25 mouse cellular contexts compared by ENCODE assay signal in genomic region chr10:94313146-94313545, GRCm38 (mm10). TPM values are rescaled to one million over a fixed set of nuclear protein-coding genes. Genes with fewer than 3 reads are reported as not detected.
A peak's percentile ranks its signal among the peaks of the same experiment; 100 is the strongest.
DNase-seq lines count a peak whose midpoint lies in the region; ATAC-seq and TF ChIP-seq lines count a peak whose summit lies in the region.
"Had no signal": no experiment of that assay in that cellular context is flagged by ENCODE, and none has a peak within 500 bp of the region (broad histone marks: within the 10 kb centered on the region; RNA-seq: fewer than 3 reads in every experiment).

No protein-coding gene starts in this region.

- DNase-seq in hindbrain, embryonic 10.5 days (ENCODE audit: low spot score), result no peak
- DNase-seq in kidney, adult 8-10 months, result peak; percentile 43 to 64
- peak; percentile 47 to 56 for DNase-seq in kidney, postnatal 36 days
- DNase-seq in gastrocnemius, adult 2 months, result no peak
- DNase-seq: cerebellum, adult 18-20 months; cerebellum, postnatal 25 days; liver, embryonic 13.5 days; lung, postnatal 36 days; thymus, adult 18-20 months had no signal

- intact Hi-C loops in gastrocnemius, adult 2 months (cut with DNase I), result no loop called here

- peaks cover 15% of the 10 kb centered on the region for H3K4me1 ChIP-seq in hindbrain, embryonic 15.5 days (replicated peaks)
- H3K4me1 ChIP-seq in hindbrain, embryonic 10.5 days (replicated peaks), result peaks cover 29% of the 10 kb centered on the region
- peaks cover 13% of the 10 kb centered on the region for H3K4me1 ChIP-seq in midbrain, embryonic 16.5 days (ENCODE audit: control insufficient read depth, insufficient read depth, low read length)
- H3K4me1 ChIP-seq in midbrain, embryonic 15.5 days, result peaks cover 12% of the 10 kb centered on the region

- WGBS in hindbrain, embryonic 15.5 days, result 87% methylated on average over 4 of the region's 4 CpGs
- WGBS in hindbrain, embryonic 10.5 days, result 85% methylated on average over 4 of the region's 4 CpGs
- 94% methylated on average over 4 of the region's 4 CpGs for WGBS in midbrain, embryonic 16.5 days
- 88% methylated on average over 4 of the region's 4 CpGs for WGBS in midbrain, embryonic 15.5 days

- no peak overlapping the region for H3K27ac ChIP-seq in hindbrain, embryonic 15.5 days (replicated peaks)
- no peak overlapping the region for H3K27ac ChIP-seq in hindbrain, embryonic 10.5 days
- H3K27ac ChIP-seq in midbrain, embryonic 16.5 days (ENCODE audit: low read length), result no peak overlapping the region
- no peak overlapping the region for H3K27ac ChIP-seq in midbrain, embryonic 15.5 days
- no peak overlapping the region for H3K27ac ChIP-seq in gastrocnemius, adult 2 months
- H3K27ac ChIP-seq: limb, embryonic 13.5 days; liver, embryonic 13.5 days had no signal

- no peak for ATAC-seq in hindbrain, embryonic 15.5 days (ENCODE audit: low FRiP score, low read depth)
- ATAC-seq in midbrain, embryonic 16.5 days, result no peak
- no peak for ATAC-seq in midbrain, embryonic 15.5 days (replicated peaks)
- ATAC-seq: inflammation-experienced regulatory T-cells, adult 6 months had no signal

- peak overlapping the region; percentile 96 for H3K4me2 ChIP-seq in hindbrain, embryonic 15.5 days
- peak overlapping the region; percentile 23; the same call in 1 of the 2 replicates for H3K4me2 ChIP-seq in midbrain, embryonic 16.5 days (ENCODE audit: low read length)
- no peak overlapping the region; the same call in 1 of the 2 replicates for H3K4me2 ChIP-seq in midbrain, embryonic 15.5 days

- H3K4me3 ChIP-seq in hindbrain, embryonic 15.5 days, result no peak overlapping the region
- H3K4me3 ChIP-seq in hindbrain, embryonic 10.5 days, result no peak overlapping the region
- no peak overlapping the region for H3K4me3 ChIP-seq in midbrain, embryonic 16.5 days (ENCODE audit: low read depth, low read length)
- H3K4me3 ChIP-seq in midbrain, embryonic 15.5 days, result no peak overlapping the region
- no peak overlapping the region for H3K4me3 ChIP-seq in gastrocnemius, adult 2 months

- no peaks in the 10 kb centered on the region for H3K36me3 ChIP-seq in hindbrain, embryonic 15.5 days
- no peaks in the 10 kb centered on the region for H3K36me3 ChIP-seq in hindbrain, embryonic 10.5 days
- H3K36me3 ChIP-seq in midbrain, embryonic 16.5 days (ENCODE audit: control insufficient read depth, insufficient read depth, low read length), result no peaks in the 10 kb centered on the region
- H3K36me3 ChIP-seq in midbrain, embryonic 15.5 days (replicated peaks), result no peaks in the 10 kb centered on the region
- H3K36me3 ChIP-seq: limb, embryonic 13.5 days; liver, embryonic 13.5 days had no signal

- no peak overlapping the region for H3K9ac ChIP-seq in hindbrain, embryonic 15.5 days
- H3K9ac ChIP-seq in midbrain, embryonic 16.5 days (ENCODE audit: low read depth, low read length), result no peak overlapping the region
- no peak overlapping the region for H3K9ac ChIP-seq in midbrain, embryonic 15.5 days
- H3K9ac ChIP-seq: liver, embryonic 13.5 days; lung, embryonic 14.5 days had no signal

- no peak for TF ChIP-seq CTCF in gastrocnemius, adult 2 months (IDR thresholded peaks at IDR 0.05)

- no peaks in the 10 kb centered on the region for H3K27me3 ChIP-seq in hindbrain, embryonic 15.5 days
- peaks cover 35% of the 10 kb centered on the region for H3K27me3 ChIP-seq in hindbrain, embryonic 10.5 days (ENCODE audit: insufficient read depth, poor library complexity, severe bottlenecking)
- H3K27me3 ChIP-seq in midbrain, embryonic 16.5 days (ENCODE audit: control insufficient read depth, insufficient read depth, low read depth, low read length), result no peaks in the 10 kb centered on the region
- H3K27me3 ChIP-seq in midbrain, embryonic 15.5 days (replicated peaks), result no peaks in the 10 kb centered on the region

- no peaks in the 10 kb centered on the region for H3K9me3 ChIP-seq in hindbrain, embryonic 15.5 days
- H3K9me3 ChIP-seq in hindbrain, embryonic 10.5 days, result peaks cover 7% of the 10 kb centered on the region
- H3K9me3 ChIP-seq in midbrain, embryonic 16.5 days (replicated peaks; ENCODE audit: control insufficient read depth, low read length, poor library complexity, severe bottlenecking), result peaks cover 4% of the 10 kb centered on the region; the same call in 1 of the 2 replicates
- H3K9me3 ChIP-seq in midbrain, embryonic 15.5 days, result no peaks in the 10 kb centered on the region
- H3K9me3 ChIP-seq: limb, embryonic 13.5 days; liver, embryonic 13.5 days had no signal

RNA-seq across cellular contexts. Expression of gene Tmcc3, which starts 1.4 kb away (rescaled TPM):
- polyA plus RNA-seq in hindbrain, embryonic 15.5 days (2015; fragmentation: Nextera tagmentation; extraction: Ambion mirVana), result 13.6 and 16.9 TPM in 2 replicates
- 3.2 and 3.4 TPM in 2 replicates for polyA plus RNA-seq in hindbrain, embryonic 10.5 days (2016; fragmentation: Nextera tagmentation; extraction: Ambion mirVana)
- polyA plus RNA-seq in midbrain, embryonic 16.5 days (2015; fragmentation: Nextera tagmentation; extraction: Ambion mirVana), result 16.4 and 16.8 TPM in 2 replicates
- polyA plus RNA-seq in midbrain, embryonic 15.5 days (2015; fragmentation: Nextera tagmentation; extraction: Ambion mirVana), result 12.0 and 13.7 TPM in 2 replicates
- 10 to 100 TPM; 16.3 to 21.6 TPM for total RNA-seq in gastrocnemius, adult 2 months (2021)

RNA-seq across cellular contexts. Expression of gene Gm4792, which starts 14.6 kb away (rescaled TPM):
- 0.74 and 0.93 TPM in 2 replicates for polyA plus RNA-seq in hindbrain, embryonic 15.5 days (2015; fragmentation: Nextera tagmentation; extraction: Ambion mirVana)
- 0.42 TPM in 1 of 2 replicates, not detected in the other for polyA plus RNA-seq in hindbrain, embryonic 10.5 days (2016; fragmentation: Nextera tagmentation; extraction: Ambion mirVana)
- 0.74 TPM in 1 of 2 replicates, not detected in the other for polyA plus RNA-seq in midbrain, embryonic 16.5 days (2015; fragmentation: Nextera tagmentation; extraction: Ambion mirVana)
- 0.38 TPM in 1 of 2 replicates, not detected in the other for polyA plus RNA-seq in midbrain, embryonic 15.5 days (2015; fragmentation: Nextera tagmentation; extraction: Ambion mirVana)
- not detected for total RNA-seq in gastrocnemius, adult 2 months (2021)
- total RNA-seq: heart, postnatal 10 days; layer of hippocampus, postnatal 14 days; left cerebral cortex, postnatal 14 days; megakaryocyte-erythroid progenitor cell, adult 5-6 weeks; neutrophil, adult 5-6 weeks had no signal
- polyA plus RNA-seq: forebrain, embryonic 11.5 days; gonadal fat pad, adult 2 months; heart, embryonic 11.5 days; inflammation-experienced regulatory T-cells, adult 6 months; limb, embryonic 13.5 days; liver, embryonic 13.5 days; lung, embryonic 14.5 days; spleen, adult 2 months; stomach, embryonic 14.5 days had no signal

Comparison
In these comparisons a context has a peak if more than half of its experiments do, and no peak if none do; other contexts are left out.
1. DNase-seq: peak in kidney, adult 8-10 months (2 of 2) and kidney, postnatal 36 days (2 of 2); none in hindbrain, embryonic 10.5 days (single experiment) and gastrocnemius, adult 2 months (single experiment).